11 mouse cellular contexts compared by ENCODE assay signal in genomic region chr7:120863476-120863875, GRCm38 (mm10). TPM values are rescaled to one million over a fixed set of nuclear protein-coding genes. Genes with fewer than 3 reads are reported as not detected.
DNase-seq lines count a peak whose midpoint lies in the region; ATAC-seq and TF ChIP-seq lines count a peak whose summit lies in the region.
"Had no signal": no experiment of that assay in that cellular context is flagged by ENCODE, and none has a peak within 500 bp of the region (broad histone marks: within the 10 kb centered on the region; RNA-seq: fewer than 3 reads in every experiment).

No protein-coding gene starts in this region.

- H3K36me3 ChIP-seq in heart, postnatal 0 days (replicated peaks; ENCODE audit: control insufficient read depth, insufficient read depth, low read length): peaks cover 12% of the 10 kb centered on the region
- H3K36me3 ChIP-seq in heart, embryonic 12.5 days: peaks cover 6% of the 10 kb centered on the region; the same call in 1 of the 2 replicates
- H3K36me3 ChIP-seq in intestine, postnatal 0 days (ENCODE audit: control insufficient read depth, insufficient read depth): peaks cover 5% of the 10 kb centered on the region; the same call in 1 of the 2 replicates
- no peaks in the 10 kb centered on the region for H3K36me3 ChIP-seq in neural tube, embryonic 11.5 days (ENCODE audit: control insufficient read depth, insufficient read depth, low read length)
- 0 out of 2 replicates have a peak, but pooled peaks cover 2% of the 10 kb centered on the region for H3K36me3 ChIP-seq in heart, embryonic 11.5 days (ENCODE audit: control insufficient read depth, insufficient read depth, low read length)
- H3K36me3 ChIP-seq: midbrain, embryonic 15.5 days had no signal

- no peak for DNase-seq in heart, postnatal 0 days (ENCODE audit: low spot score)
- DNase-seq in embryo, embryonic 11 days: peak; percentile 60
- peak; percentile 19 for DNase-seq in neural tube, embryonic 11.5 days (ENCODE audit: low spot score)
- DNase-seq in urinary bladder, adult 2 months (ENCODE audit: low spot score): no peak
- no peak for DNase-seq in gastrocnemius, postnatal 36 days
- DNase-seq: lung, embryonic 14.5 days had no signal

- H3K4me1 ChIP-seq in heart, postnatal 0 days (ENCODE audit: control insufficient read depth, insufficient read depth): peaks cover 54% of the 10 kb centered on the region
- peaks cover 72% of the 10 kb centered on the region for H3K4me1 ChIP-seq in heart, embryonic 12.5 days (replicated peaks)
- peaks cover 33% of the 10 kb centered on the region for H3K4me1 ChIP-seq in intestine, postnatal 0 days (replicated peaks; ENCODE audit: control insufficient read depth, insufficient read depth, low read length)
- peaks cover 23% of the 10 kb centered on the region for H3K4me1 ChIP-seq in neural tube, embryonic 11.5 days (ENCODE audit: control insufficient read depth, insufficient read depth, low read length)
- peaks cover 68% of the 10 kb centered on the region for H3K4me1 ChIP-seq in heart, embryonic 11.5 days (ENCODE audit: control insufficient read depth, insufficient read depth, low read length)

- no peaks in the 10 kb centered on the region for H3K27me3 ChIP-seq in heart, postnatal 0 days (ENCODE audit: control insufficient read depth, insufficient read depth, low read length)
- no peaks in the 10 kb centered on the region for H3K27me3 ChIP-seq in heart, embryonic 12.5 days (replicated peaks)
- no peaks in the 10 kb centered on the region for H3K27me3 ChIP-seq in intestine, postnatal 0 days (replicated peaks; ENCODE audit: control insufficient read depth, insufficient read depth, low read length)
- H3K27me3 ChIP-seq in neural tube, embryonic 11.5 days (ENCODE audit: control insufficient read depth, insufficient read depth, low read length): no peaks in the 10 kb centered on the region
- no peaks in the 10 kb centered on the region for H3K27me3 ChIP-seq in heart, embryonic 11.5 days (ENCODE audit: control insufficient read depth, insufficient read depth, low read length)
- H3K27me3 ChIP-seq: midbrain, embryonic 15.5 days had no signal

- no peaks in the 10 kb centered on the region for H3K9me3 ChIP-seq in heart, postnatal 0 days (replicated peaks; ENCODE audit: control insufficient read depth, low read length)
- H3K9me3 ChIP-seq in heart, embryonic 12.5 days (replicated peaks): no peaks in the 10 kb centered on the region
- no peaks in the 10 kb centered on the region for H3K9me3 ChIP-seq in intestine, postnatal 0 days (ENCODE audit: control insufficient read depth)
- H3K9me3 ChIP-seq in neural tube, embryonic 11.5 days (ENCODE audit: control insufficient read depth, low read length): no peaks in the 10 kb centered on the region
- no peaks in the 10 kb centered on the region for H3K9me3 ChIP-seq in heart, embryonic 11.5 days (replicated peaks; ENCODE audit: control insufficient read depth, low read length)
- H3K9me3 ChIP-seq: midbrain, embryonic 15.5 days had no signal

- no peak overlapping the region for H3K4me2 ChIP-seq in heart, postnatal 0 days (ENCODE audit: low read depth, low read length)
- H3K4me2 ChIP-seq in heart, embryonic 12.5 days: no peak overlapping the region
- no peak overlapping the region for H3K4me2 ChIP-seq in intestine, postnatal 0 days (replicated peaks; ENCODE audit: low read depth)
- no peak overlapping the region for H3K4me2 ChIP-seq in neural tube, embryonic 11.5 days (ENCODE audit: low read depth)
- no peak overlapping the region for H3K4me2 ChIP-seq in heart, embryonic 11.5 days
- H3K4me2 ChIP-seq: lung, embryonic 14.5 days; midbrain, embryonic 15.5 days had no signal

- TF ChIP-seq CTCF in heart, postnatal 0 days (IDR thresholded peaks at IDR 0.05; ENCODE audit: low read depth): no peak
- TF ChIP-seq CTCF in intestine, postnatal 0 days (IDR thresholded peaks at IDR 0.05; ENCODE audit: low read depth): no peak

- peak overlapping the region; percentile 89 for H3K27ac ChIP-seq in heart, postnatal 0 days (ENCODE audit: low read depth)
- no peak overlapping the region; the same call in 1 of the 2 replicates for H3K27ac ChIP-seq in heart, embryonic 12.5 days (ENCODE audit: poor library complexity, severe bottlenecking)
- peak overlapping the region; percentile 88; the same call in 1 of the 2 replicates for H3K27ac ChIP-seq in intestine, postnatal 0 days (ENCODE audit: low read depth, low read length)
- no peak overlapping the region for H3K27ac ChIP-seq in neural tube, embryonic 11.5 days (ENCODE audit: low read depth, low read length)
- no peak overlapping the region for H3K27ac ChIP-seq in heart, embryonic 11.5 days (ENCODE audit: low read depth, low read length)
- H3K27ac ChIP-seq: midbrain, embryonic 15.5 days had no signal

- intact Hi-C loops in gastrocnemius, postnatal 36 days (cut with DNase I): no loop called here

- no peak overlapping the region for H3K4me3 ChIP-seq in heart, postnatal 0 days (ENCODE audit: low read depth, low read length)
- H3K4me3 ChIP-seq in heart, embryonic 12.5 days: no peak overlapping the region
- no peak overlapping the region for H3K4me3 ChIP-seq in intestine, postnatal 0 days (ENCODE audit: low read depth, low read length)
- no peak overlapping the region for H3K4me3 ChIP-seq in neural tube, embryonic 11.5 days (ENCODE audit: low read depth, low read length)
- H3K4me3 ChIP-seq in heart, embryonic 11.5 days (ENCODE audit: low read depth, low read length): no peak overlapping the region
- H3K4me3 ChIP-seq: midbrain, embryonic 15.5 days had no signal

- TF ChIP-seq EP300 in heart, postnatal 0 days (IDR thresholded peaks at IDR 0.05; ENCODE audit: low read depth): no peak

- 67% methylated on average over 5 of the region's 5 CpGs for WGBS in heart, postnatal 0 days
- WGBS in heart, embryonic 12.5 days: 47% methylated on average over 5 of the region's 5 CpGs
- 39% methylated on average over 5 of the region's 5 CpGs for WGBS in intestine, postnatal 0 days
- WGBS in neural tube, embryonic 11.5 days: 38% methylated on average over 5 of the region's 5 CpGs
- 41% methylated on average over 5 of the region's 5 CpGs for WGBS in heart, embryonic 11.5 days (ENCODE audit: insufficient replicate concordance)

- H3K9ac ChIP-seq in heart, postnatal 0 days (replicated peaks; ENCODE audit: low read depth, low read length): no peak overlapping the region
- no peak overlapping the region for H3K9ac ChIP-seq in heart, embryonic 12.5 days
- no peak overlapping the region for H3K9ac ChIP-seq in intestine, postnatal 0 days (ENCODE audit: low read depth, low read length)
- H3K9ac ChIP-seq in neural tube, embryonic 11.5 days (ENCODE audit: low read length): no peak overlapping the region
- H3K9ac ChIP-seq in heart, embryonic 11.5 days (ENCODE audit: low read depth, low read length): no peak overlapping the region
- H3K9ac ChIP-seq: lung, embryonic 14.5 days; midbrain, embryonic 15.5 days had no signal

- no peak for ATAC-seq in heart, postnatal 0 days (ENCODE audit: insufficient read depth, low read depth)
- ATAC-seq in heart, embryonic 12.5 days (ENCODE audit: insufficient number of reproducible peaks, low FRiP score): no peak
- no peak for ATAC-seq in intestine, postnatal 0 days
- no peak for ATAC-seq in neural tube, embryonic 11.5 days (ENCODE audit: insufficient read depth, low FRiP score, low TSS enrichment)
- ATAC-seq in heart, embryonic 11.5 days (replicated peaks; ENCODE audit: insufficient number of reproducible peaks, low FRiP score, low TSS enrichment): no peak
- ATAC-seq: midbrain, embryonic 15.5 days had no signal

RNA-seq across cellular contexts. Expression of gene Eef2k, which starts 20.8 kb away (rescaled TPM):
- total RNA-seq in heart, postnatal 0 days (2014; rRNA removed; ENCODE audit: low replicate concordance): 31.9 and 48.2 TPM in 2 replicates
- 22.7 and 23.6 TPM in 2 replicates for polyA plus RNA-seq in heart, postnatal 0 days (2015; fragmentation: Nextera tagmentation; extraction: Ambion mirVana)
- 14.9 and 17.1 TPM in 2 replicates for polyA plus RNA-seq in heart, embryonic 12.5 days (2016; fragmentation: Nextera tagmentation; extraction: Ambion mirVana)
- 14.1 and 14.2 TPM in 2 replicates for polyA plus RNA-seq in intestine, postnatal 0 days (2015; fragmentation: Nextera tagmentation; extraction: Ambion mirVana)
- polyA plus RNA-seq in neural tube, embryonic 11.5 days (2014; fragmentation: Nextera tagmentation; extraction: Ambion mirVana): 9.2 and 10.3 TPM in 2 replicates
- polyA plus RNA-seq in urinary bladder, adult 2 months (2012; rRNA removed): 94.4 TPM in 2 replicates
- total RNA-seq in gastrocnemius, postnatal 36 days (2021): 10 to 100 TPM; 55.7 to 60.3 TPM
- polyA plus RNA-seq in heart, embryonic 11.5 days (2014; fragmentation: Nextera tagmentation; extraction: Ambion mirVana): 5.0 and 7.9 TPM in 2 replicates

RNA-seq across cellular contexts. Expression of gene Gm5737, which starts 51.3 kb away (rescaled TPM):
- total RNA-seq in heart, postnatal 0 days (2014; rRNA removed; ENCODE audit: low replicate concordance): not detected in 2 replicates
- polyA plus RNA-seq in heart, postnatal 0 days (2015; fragmentation: Nextera tagmentation; extraction: Ambion mirVana): not detected in 2 replicates
- not detected in 2 replicates for polyA plus RNA-seq in heart, embryonic 12.5 days (2016; fragmentation: Nextera tagmentation; extraction: Ambion mirVana)
- polyA plus RNA-seq in intestine, postnatal 0 days (2015; fragmentation: Nextera tagmentation; extraction: Ambion mirVana): not detected in 2 replicates
- not detected in 2 replicates for polyA plus RNA-seq in neural tube, embryonic 11.5 days (2014; fragmentation: Nextera tagmentation; extraction: Ambion mirVana)
- polyA plus RNA-seq in urinary bladder, adult 2 months (2012; rRNA removed): 0.06 TPM in 1 of 2 replicates, not detected in the other
- under 1 TPM; 0.32 to 0.61 TPM for total RNA-seq in gastrocnemius, postnatal 36 days (2021)
- not detected in 2 replicates for polyA plus RNA-seq in heart, embryonic 11.5 days (2014; fragmentation: Nextera tagmentation; extraction: Ambion mirVana)
- total RNA-seq: common myeloid progenitor, adult 5-6 weeks had no signal
- polyA plus RNA-seq: lung, embryonic 14.5 days had no signal

RNA-seq across cellular contexts. Expression of gene Polr3e, which starts 54.1 kb away (rescaled TPM):
- 14.5 and 20.6 TPM in 2 replicates for total RNA-seq in heart, postnatal 0 days (2014; rRNA removed; ENCODE audit: low replicate concordance)
- polyA plus RNA-seq in heart, postnatal 0 days (2015; fragmentation: Nextera tagmentation; extraction: Ambion mirVana): 11.5 and 12.2 TPM in 2 replicates
- polyA plus RNA-seq in heart, embryonic 12.5 days (2016; fragmentation: Nextera tagmentation; extraction: Ambion mirVana): 24.4 and 25.9 TPM in 2 replicates
- polyA plus RNA-seq in intestine, postnatal 0 days (2015; fragmentation: Nextera tagmentation; extraction: Ambion mirVana): 18.3 and 19.6 TPM in 2 replicates
- polyA plus RNA-seq in neural tube, embryonic 11.5 days (2014; fragmentation: Nextera tagmentation; extraction: Ambion mirVana): 19.2 and 19.7 TPM in 2 replicates
- polyA plus RNA-seq in urinary bladder, adult 2 months (2012; rRNA removed): 18.7 and 21.8 TPM in 2 replicates
- 10 to 100 TPM; 10.7 to 11.4 TPM for total RNA-seq in gastrocnemius, postnatal 36 days (2021)
- polyA plus RNA-seq in heart, embryonic 11.5 days (2014; fragmentation: Nextera tagmentation; extraction: Ambion mirVana): 15.0 and 15.6 TPM in 2 replicates

Comparison
In these comparisons a context has a peak if more than half of its experiments do, and no peak if none do; other contexts are left out.
1. H3K27ac ChIP-seq: peak in heart, postnatal 0 days (single experiment) and intestine, postnatal 0 days (single experiment); none in heart, embryonic 12.5 days (single experiment), neural tube, embryonic 11.5 days (single experiment) and heart, embryonic 11.5 days (single experiment).
2. DNase-seq: peak in embryo, embryonic 11 days (single experiment) and neural tube, embryonic 11.5 days (single experiment); none in heart, postnatal 0 days (single experiment), urinary bladder, adult 2 months (single experiment) and gastrocnemius, postnatal 36 days (0 of 2).